Mouse (Mus musculus) T-cell, adult 2 months (primary cell): ENCODE data around the gene Ppfibp2.

ENCODE experiments used
- DNase-seq: peaks from one replicate; pipeline ENCODE4 v3.0.0; 2022; ENCODE audit warnings: low spot score

Gene Ppfibp2

GRCm38 (mm10) chr7:107618028-107618992 is 23.3 kb downstream of the Ppfibp2 start:
- DNase-seq, result no peak

- DNase-seq, result no peak
Measured at GRCm38 (mm10) chr7:107619225-107619624, 24.2 kb downstream of the Ppfibp2 start.

- no peak for DNase-seq
Measured at GRCm38 (mm10) chr7:107620137-107620536, 25.1 kb downstream of the Ppfibp2 start.

- DNase-seq, result no peak
Measured at GRCm38 (mm10) chr7:107624432-107624831, 29.4 kb downstream of the Ppfibp2 start.

GRCm38 (mm10) chr7:107625061-107625460 is 30.1 kb downstream of the Ppfibp2 start, which contains the start of gene 5330417H12Rik:
TSS of gene 5330417H12Rik (minus strand) at chr7:107625161.
- DNase-seq, result no peak

GRCm38 (mm10) chr7:107625781-107626180 is 30.8 kb downstream of the Ppfibp2 start:
- no peak for DNase-seq

GRCm38 (mm10) chr7:107628383-107628782 is 33.4 kb downstream of the Ppfibp2 start:
- no peak for DNase-seq

GRCm38 (mm10) chr7:107633201-107633600 is 38.2 kb downstream of the Ppfibp2 start:
- DNase-seq, result no peak

- DNase-seq, result no peak
Measured at GRCm38 (mm10) chr7:107637398-107637797, 42.4 kb downstream of the Ppfibp2 start.

- DNase-seq, result no peak
Measured at GRCm38 (mm10) chr7:107638026-107638425, 43.0 kb downstream of the Ppfibp2 start.

GRCm38 (mm10) chr7:107642586-107643275 is 47.7 kb downstream of the Ppfibp2 start:
- DNase-seq, result no peak

GRCm38 (mm10) chr7:107644987-107645386 is 50.0 kb downstream of the Ppfibp2 start:
- DNase-seq, result no peak

GRCm38 (mm10) chr7:107648937-107649688 is 54.1 kb downstream of the Ppfibp2 start:
- no peak for DNase-seq

- DNase-seq, result no peak
Measured at GRCm38 (mm10) chr7:107649990-107650389, 55.0 kb downstream of the Ppfibp2 start.

- no peak for DNase-seq
Measured at GRCm38 (mm10) chr7:107651821-107652220, 56.8 kb downstream of the Ppfibp2 start.

- DNase-seq, result no peak
Measured at GRCm38 (mm10) chr7:107656451-107656850, 61.4 kb downstream of the Ppfibp2 start.

- DNase-seq, result peak; percentile 82
Measured at GRCm38 (mm10) chr7:107659186-107659918, 64.3 kb downstream of the Ppfibp2 start.

GRCm38 (mm10) chr7:107661189-107661842 is 66.3 kb downstream of the Ppfibp2 start:
- DNase-seq, result peak; percentile 31

GRCm38 (mm10) chr7:107661843-107662281 is 66.9 kb downstream of the Ppfibp2 start:
- DNase-seq, result no peak

- DNase-seq, result no peak
Measured at GRCm38 (mm10) chr7:107663621-107664020, 68.6 kb downstream of the Ppfibp2 start.
